ENCODE assay signal across 19 mouse cellular contexts in the genomic region with DNA sequence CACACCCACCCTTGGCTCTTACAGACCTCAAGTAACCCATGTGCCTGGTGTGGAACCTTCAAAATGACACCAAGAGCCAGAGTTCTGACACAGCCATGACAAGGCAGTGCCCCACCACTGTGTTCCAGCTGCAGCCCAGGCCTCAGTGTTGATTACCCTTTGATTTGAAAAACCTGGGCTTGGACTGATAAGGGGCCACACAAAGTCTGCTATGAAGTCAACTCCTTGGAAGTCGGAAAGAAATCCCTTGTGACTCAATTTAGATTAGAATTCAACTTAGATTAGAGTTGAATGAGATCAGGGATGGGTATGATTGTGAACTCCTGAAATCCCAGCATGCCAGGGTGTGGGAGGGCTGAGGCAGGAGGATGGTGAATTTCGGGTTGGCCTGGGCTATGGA.
DNase-seq lines count a peak whose midpoint lies in the region; ATAC-seq lines count a peak whose summit lies in the region.
"Had no signal": no experiment of that assay in that cellular context is flagged by ENCODE, and none has a peak within 500 bp of the region (broad histone marks: within the 10 kb centered on the region; RNA-seq: fewer than 3 reads in every experiment).

No protein-coding gene starts in this region.

- H3K4me1 ChIP-seq in heart, embryonic 10.5 days = peaks cover 91% of the 10 kb centered on the region
- peaks cover 91% of the 10 kb centered on the region for H3K4me1 ChIP-seq in heart, embryonic 16.5 days (ENCODE audit: control insufficient read depth, insufficient read depth, low read length)
- H3K4me1 ChIP-seq in liver, embryonic 13.5 days (replicated peaks) = peaks cover 49% of the 10 kb centered on the region
- peaks cover 39% of the 10 kb centered on the region for H3K4me1 ChIP-seq in stomach, embryonic 15.5 days

- peak overlapping the region; percentile 67 for H3K27ac ChIP-seq in heart, embryonic 10.5 days
- peak overlapping the region; percentile 38; the same call in 1 of the 2 replicates for H3K27ac ChIP-seq in heart, embryonic 16.5 days (ENCODE audit: low read length)
- H3K27ac ChIP-seq in liver, embryonic 13.5 days = no peak overlapping the region
- peak overlapping the region; percentile 12; the same call in 1 of the 2 replicates for H3K27ac ChIP-seq in stomach, embryonic 15.5 days
- H3K27ac ChIP-seq: embryonic facial prominence, embryonic 15.5 days; hindbrain, embryonic 12.5 days; limb, embryonic 12.5 days had no signal

- 57% methylated on average over 2 of the region's 2 CpGs for WGBS in heart, embryonic 10.5 days
- WGBS in heart, embryonic 16.5 days = 37% methylated on average over 2 of the region's 2 CpGs
- WGBS in liver, embryonic 13.5 days (ENCODE audit: insufficient replicate concordance) = 15% methylated on average over 2 of the region's 2 CpGs
- WGBS in stomach, embryonic 15.5 days = 75% methylated on average over 2 of the region's 2 CpGs

- intact Hi-C loops in heart, postnatal 36 days (cut with DNase I) = no loop called here

- no peaks in the 10 kb centered on the region for H3K9me3 ChIP-seq in heart, embryonic 10.5 days
- no peaks in the 10 kb centered on the region for H3K9me3 ChIP-seq in heart, embryonic 16.5 days (replicated peaks; ENCODE audit: control insufficient read depth, low read length)
- no peaks in the 10 kb centered on the region for H3K9me3 ChIP-seq in liver, embryonic 13.5 days (replicated peaks)
- H3K9me3 ChIP-seq in stomach, embryonic 15.5 days = no peaks in the 10 kb centered on the region
- H3K9me3 ChIP-seq: embryonic facial prominence, embryonic 15.5 days; hindbrain, embryonic 12.5 days; limb, embryonic 12.5 days had no signal

- DNase-seq in heart, embryonic 10.5 days (ENCODE audit: low spot score) = no peak
- DNase-seq in heart, postnatal 36 days = no peak
- no peak for DNase-seq in heart, postnatal 4 days
- no peak for DNase-seq in liver, embryonic 13.5 days
- DNase-seq in cerebellum, adult 9-11 months = no peak
- DNase-seq in kidney, postnatal 4 days = no peak
- DNase-seq: adrenal gland, postnatal 14 days; cerebellum, adult 9-10 months; kidney, adult 8-10 months; kidney, postnatal 10 days; thymus, postnatal 36 days had no signal

- H3K4me2 ChIP-seq in heart, embryonic 16.5 days (ENCODE audit: low read depth, low read length) = no peak overlapping the region
- no peak overlapping the region for H3K4me2 ChIP-seq in liver, embryonic 13.5 days
- H3K4me2 ChIP-seq in stomach, embryonic 15.5 days = no peak overlapping the region
- H3K4me2 ChIP-seq: embryonic facial prominence, embryonic 15.5 days; hindbrain, embryonic 12.5 days; limb, embryonic 12.5 days; midbrain, embryonic 11.5 days had no signal

- H3K4me3 ChIP-seq in heart, embryonic 10.5 days = no peak overlapping the region
- no peak overlapping the region for H3K4me3 ChIP-seq in heart, embryonic 16.5 days (ENCODE audit: low read length)
- H3K4me3 ChIP-seq in liver, embryonic 13.5 days (replicated peaks) = no peak overlapping the region
- no peak overlapping the region for H3K4me3 ChIP-seq in stomach, embryonic 15.5 days (replicated peaks)
- H3K4me3 ChIP-seq: embryonic facial prominence, embryonic 15.5 days; hindbrain, embryonic 12.5 days; limb, embryonic 12.5 days had no signal

- ATAC-seq in heart, embryonic 16.5 days (replicated peaks; ENCODE audit: extremely low read depth, insufficient read depth, low FRiP score) = no peak
- ATAC-seq in liver, embryonic 13.5 days (ENCODE audit: low read depth) = peak; percentile 35; the same call in 1 of the 2 replicates
- ATAC-seq in stomach, embryonic 15.5 days (ENCODE audit: insufficient read depth, low FRiP score, low read depth) = no peak
- ATAC-seq: forebrain, embryonic 14.5 days; lung, postnatal 0 days had no signal

- H3K36me3 ChIP-seq in heart, embryonic 10.5 days = peaks cover 11% of the 10 kb centered on the region
- H3K36me3 ChIP-seq in heart, embryonic 16.5 days (ENCODE audit: control insufficient read depth, insufficient read depth) = 0 out of 2 replicates have a peak, but pooled peaks cover 5% of the 10 kb centered on the region
- H3K36me3 ChIP-seq in liver, embryonic 13.5 days = no peaks in the 10 kb centered on the region
- H3K36me3 ChIP-seq in stomach, embryonic 15.5 days = no peaks in the 10 kb centered on the region
- H3K36me3 ChIP-seq: hindbrain, embryonic 12.5 days; limb, embryonic 12.5 days had no signal

- H3K27me3 ChIP-seq in heart, embryonic 10.5 days (ENCODE audit: insufficient read depth, poor library complexity, severe bottlenecking) = no peaks in the 10 kb centered on the region
- no peaks in the 10 kb centered on the region for H3K27me3 ChIP-seq in heart, embryonic 16.5 days (ENCODE audit: control insufficient read depth, insufficient read depth, low read length)
- H3K27me3 ChIP-seq in liver, embryonic 13.5 days = no peaks in the 10 kb centered on the region
- no peaks in the 10 kb centered on the region for H3K27me3 ChIP-seq in stomach, embryonic 15.5 days (replicated peaks)
- H3K27me3 ChIP-seq: embryonic facial prominence, embryonic 15.5 days; hindbrain, embryonic 12.5 days; limb, embryonic 12.5 days had no signal

- H3K9ac ChIP-seq in heart, embryonic 16.5 days (ENCODE audit: low read length) = no peak overlapping the region
- H3K9ac ChIP-seq in liver, embryonic 13.5 days = no peak overlapping the region
- H3K9ac ChIP-seq in stomach, embryonic 15.5 days = no peak overlapping the region
- H3K9ac ChIP-seq: embryonic facial prominence, embryonic 15.5 days; hindbrain, embryonic 12.5 days; limb, embryonic 12.5 days had no signal
